Mouse (Mus musculus) thymus, adult 2 months (tissue): ENCODE data around the gene Rars.

Source experiments
- CTCF ChIP-seq: fragments of 200-500 bp; IDR thresholded peaks from 2 replicates; pipeline ENCODE4 v1.5.1; 2012; ENCODE audit warnings: mild to moderate bottlenecking, control low read depth, low read length, moderate library complexity, borderline replicate concordance; ENCODE audit not compliant: control insufficient read depth, poor library complexity, insufficient read depth; ENCODE audit errors: extremely low read depth
- POLR2A ChIP-seq: fragments of 200-500 bp; IDR thresholded peaks from 2 replicates; pipeline ENCODE4 v1.6.1; 2012; ENCODE audit warnings: mild to moderate bottlenecking, low read length, control low read depth, moderate library complexity; ENCODE audit not compliant: control insufficient read depth, poor library complexity, insufficient read depth; ENCODE audit errors: extremely low read depth

GRCm38 (mm10) chr11:35784537-35784936 lies 49.8 kb downstream of the Rars start:
- TF ChIP-seq CTCF: no peak
- TF ChIP-seq POLR2A: no peak
